Mouse (Mus musculus) MEL (cell line): Measurements from ENCODE around the gene Aven.

Experiments
- BHLHE40 ChIP-seq: IDR thresholded peaks from 2 replicates; pipeline ENCODE4 v1.6.1; 2012; ENCODE audit warnings: low read depth, mild to moderate bottlenecking, inconsistent platforms, low read length, improper control_type of control experiment, borderline replicate concordance
- CTCF ChIP-seq, 3 experiments: IDR thresholded peaks in 2 of 3; conservative IDR thresholded peaks in 1 of 3; 2 replicates each; pipeline ENCODE4 v1.5.1; 2011 to 2012; ENCODE audit warnings: low read length in 3 of 3, low read depth in 2 of 3, mild to moderate bottlenecking in 2 of 3, improper control_type of control experiment in 1 of 3, inconsistent platforms in 1 of 3, mixed read lengths in 1 of 3, moderate library complexity in 1 of 3; ENCODE audit not compliant: control insufficient read depth in 1 of 3, insufficient read depth in 1 of 3, poor library complexity in 1 of 3, severe bottlenecking in 1 of 3
- E2F4 ChIP-seq: IDR thresholded peaks from 2 replicates; pipeline ENCODE4 v1.6.1; 2011; ENCODE audit warnings: low read depth, low read length, improper control_type of control experiment, borderline replicate concordance
- GABPA ChIP-seq: IDR thresholded peaks from 2 replicates; pipeline ENCODE4 v1.6.1; 2012; ENCODE audit warnings: low read depth, mild to moderate bottlenecking, inconsistent platforms, low read length, improper control_type of control experiment, moderate library complexity
- GATA1 ChIP-seq: IDR thresholded peaks from 2 replicates; pipeline ENCODE4 v1.6.1; 2011; ENCODE audit warnings: low read depth, low read length, improper control_type of control experiment
- MAFK ChIP-seq: IDR thresholded peaks from 2 replicates; pipeline ENCODE4 v1.6.1; 2011; ENCODE audit warnings: low read depth, mild to moderate bottlenecking, low read length, improper control_type of control experiment, borderline replicate concordance
- MEF2A ChIP-seq: IDR thresholded peaks from 2 replicates; pipeline ENCODE4 v1.6.1; 2014; ENCODE audit warnings: low read depth, mild to moderate bottlenecking, inconsistent platforms, low read length, improper control_type of control experiment; ENCODE audit not compliant: poor library complexity, insufficient replicate concordance, severe bottlenecking; ENCODE audit errors: extremely low read depth
- MYB ChIP-seq: IDR thresholded peaks from 2 replicates; pipeline ENCODE4 v1.6.1; 2011; ENCODE audit warnings: mild to moderate bottlenecking, low read depth, low read length, improper control_type of control experiment
- MYC ChIP-seq: IDR thresholded peaks from 2 replicates; pipeline ENCODE4 v1.6.1; 2011; ENCODE audit warnings: low read depth, mild to moderate bottlenecking, low read length, improper control_type of control experiment, moderate library complexity
- POLR2A ChIP-seq, 2 experiments: IDR thresholded peaks; 2 replicates each; pipeline ENCODE4 v1.6.1; 2011 to 2012; ENCODE audit warnings: low read length in 2 of 2, mild to moderate bottlenecking in 2 of 2, control low read depth in 1 of 2, improper control_type of control experiment in 1 of 2, low read depth in 1 of 2, moderate library complexity in 1 of 2; ENCODE audit not compliant: control insufficient read depth in 1 of 2, insufficient read depth in 1 of 2, poor library complexity in 1 of 2
- TBP ChIP-seq: IDR thresholded peaks from 2 replicates; pipeline ENCODE4 v1.8.0; 2011; ENCODE audit warnings: low read depth, low read length, improper control_type of control experiment
- USF1 ChIP-seq: IDR thresholded peaks from 2 replicates; pipeline ENCODE4 v1.6.1; 2014; ENCODE audit warnings: low read depth, mild to moderate bottlenecking, inconsistent platforms, low read length, improper control_type of control experiment, moderate library complexity

DNA sequence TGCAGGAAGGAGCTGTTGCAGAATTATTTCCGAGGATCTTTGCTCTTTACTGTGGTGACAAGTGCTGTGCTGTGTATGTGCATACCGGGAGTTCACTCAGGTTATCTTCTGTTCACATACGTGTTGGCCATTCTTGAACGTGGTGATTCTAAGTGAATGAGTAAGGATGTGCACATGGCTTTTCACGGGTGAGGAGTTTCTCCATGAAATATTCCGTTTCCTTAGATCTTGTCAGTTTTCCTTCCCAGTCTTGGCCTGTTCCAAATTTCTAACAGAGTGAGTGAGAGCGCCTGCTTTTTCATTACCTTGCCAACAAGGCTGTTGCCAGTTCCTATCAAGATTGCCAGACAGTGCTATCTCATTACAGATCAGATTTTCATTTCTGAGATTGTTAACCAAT lies 98.2 kb downstream of the Aven start:
- TF ChIP-seq USF1, result no peak
- TF ChIP-seq POLR2A (IDR thresholded peaks at IDR 0.05; ENCODE audit: control insufficient read depth in 1 of 2, insufficient read depth in 1 of 2, low read depth in 1 of 2, low read length in 2 of 2, poor library complexity in 1 of 2), result no peak
- no peak for TF ChIP-seq CTCF (IDR thresholded peaks at IDR 0.05 in 2 of 3, conservative IDR thresholded peaks at IDR 0.05 in 1 of 3; ENCODE audit: control insufficient read depth in 1 of 3, insufficient read depth in 1 of 3, low read depth in 2 of 3, low read length in 3 of 3, poor library complexity in 1 of 3, severe bottlenecking in 1 of 3)
- TF ChIP-seq MEF2A, result no peak
- no peak for TF ChIP-seq GABPA
- no peak for TF ChIP-seq MYC
- no peak for TF ChIP-seq MAFK
- no peak for TF ChIP-seq GATA1
- no peak for TF ChIP-seq MYB
- no peak for TF ChIP-seq BHLHE40
- no peak for TF ChIP-seq E2F4
- TF ChIP-seq TBP, result no peak
